Mouse (Mus musculus) lung, postnatal 0 days (tissue): ENCODE data around the gene Tnfaip8l2. TPM values are rescaled to one million over a fixed set of nuclear protein-coding genes. Genes with fewer than 3 reads are reported as not detected.
"Not testable (repeated sequence)": the region's sequence is repeated elsewhere in the genome, so short reads cannot be mapped to it uniquely, and the experiment has no call there.

Experiments
- ATAC-seq: fragments of 200-750 bp; cut with Nextera tagmentation; 2 replicates; pipeline ENCODE4 v1.8.0; 2017; ENCODE audit warnings: moderate library complexity
- DNase-seq: peaks from one replicate; pipeline ENCODE4 v3.0.0-alpha.2; 2016; ENCODE audit warnings: low spot score
- H3K27ac ChIP-seq: fragments of 300-500 bp; sonication (generic); 2 replicates; pipeline ENCODE4 v1.5.1; 2014; ENCODE audit warnings: antibody characterized with exemption, mild to moderate bottlenecking, low read length, mixed read lengths
- H3K27me3 ChIP-seq: fragments of 300-500 bp; sonication (generic); replicated peaks from 2 replicates; pipeline ENCODE4 v1.6.1; 2014; ENCODE audit warnings: low read length, mixed read lengths; ENCODE audit not compliant: insufficient read depth
- H3K36me3 ChIP-seq: fragments of 300-500 bp; sonication (generic); 2 replicates; pipeline ENCODE4 v1.6.1; 2014; ENCODE audit warnings: low read length, mixed read lengths; ENCODE audit not compliant: insufficient read depth
- H3K4me1 ChIP-seq: fragments of 300-500 bp; sonication (generic); 2 replicates; pipeline ENCODE4 v1.6.1; 2014; ENCODE audit warnings: antibody characterized with exemption, low read depth, low read length, mixed read lengths; ENCODE audit not compliant: insufficient read depth
- H3K4me2 ChIP-seq: fragments of 300-500 bp; sonication (generic); replicated peaks from 2 replicates; pipeline ENCODE4 v1.6.1; 2014; ENCODE audit warnings: low read depth, mild to moderate bottlenecking, low read length, moderate library complexity, mixed read lengths
- H3K4me3 ChIP-seq: fragments of 300-500 bp; sonication (generic); 2 replicates; pipeline ENCODE4 v1.5.1; 2014; ENCODE audit warnings: low read depth, low read length
- H3K9ac ChIP-seq: fragments of 300-500 bp; sonication (generic); replicated peaks from 2 replicates; pipeline ENCODE4 v1.6.1; 2014; ENCODE audit warnings: low read depth, mild to moderate bottlenecking
- H3K9me3 ChIP-seq: fragments of 300-500 bp; sonication (generic); 2 replicates; pipeline ENCODE4 v1.6.1; 2016; ENCODE audit warnings: low read length, mixed read lengths
- CTCF ChIP-seq: IDR thresholded peaks from 2 replicates; pipeline ENCODE4 v1.5.1; 2016; ENCODE audit warnings: antibody characterized with exemption, mild to moderate bottlenecking
- EP300 ChIP-seq: IDR thresholded peaks from 2 replicates; pipeline ENCODE4 v1.6.1; 2016; ENCODE audit warnings: antibody characterized with exemption, mild to moderate bottlenecking, control low read depth
- WGBS: fragments of 180-500 bp; shearing (Covaris S2); extraction: QIAGEN DNeasy Blood & Tissue Kit; methylation state at CpG from one replicate; pipeline ENCODE4 v1.1.7; 2014; 5-methylcytosine and 5-hydroxymethylcytosine counted together
- polyA plus RNA-seq: library from polyadenylated mRNA; unstranded; fragments of >200 nt; fragmentation: Nextera tagmentation; extraction: Ambion mirVana; gene quantifications from 2 replicates; pipeline ENCODE4 v1.2.1, GENCODE M21; 2015

Tnfaip8l2 gene
- polyA plus RNA-seq, 1 experiment from 2014 or later = 9.7 TPM

- WGBS = 81% methylated on average over 1 of the region's 1 CpGs
- Histone ChIP-seq H3K36me3 (no peaks in the 10 kb centered on the region), H3K4me3 (no peak overlapping the region), H3K9me3 (no peaks in the 10 kb centered on the region), H3K27me3 (no peaks in the 10 kb centered on the region), H3K4me2 (no peak overlapping the region), H3K9ac (no peak overlapping the region), H3K4me1 (no peaks in the 10 kb centered on the region), H3K27ac (no peak overlapping the region)
- TF ChIP-seq CTCF (no peak), EP300 (no peak)
- DNase-seq (no peak), ATAC-seq (no peak)
Measured at GRCm38 (mm10) chr3:95112760-95113159, 29.4 kb downstream of the Tnfaip8l2 start.

- H3K4me1 ChIP-seq = no peaks in the 10 kb centered on the region
- H3K36me3 ChIP-seq = no peaks in the 10 kb centered on the region
- ATAC-seq = peak; percentile 78
- peak within 1 kb of the TSS; percentile 85 for H3K27ac ChIP-seq
- H3K4me3 ChIP-seq = peak within 1 kb of the TSS; percentile 55
- TF ChIP-seq EP300 (peak; percentile 51; the same call in 1 of the 2 replicates), CTCF (no peak)
- no peaks in the 10 kb centered on the region for H3K9me3 ChIP-seq
- WGBS = under 1% methylated on average over 49 of the region's 54 CpGs
- H3K27me3 ChIP-seq = no peaks in the 10 kb centered on the region
- peak within 1 kb of the TSS; percentile 45 for H3K9ac ChIP-seq
- peak within 1 kb of the TSS; percentile 52 for H3K4me2 ChIP-seq
- peak; percentile 97 for DNase-seq
Measured at GRCm38 (mm10) chr3:95110911-95111726, 31.0 kb downstream of the Tnfaip8l2 start, which contains the start of gene Vps72. Gene Vps72 (plus strand): TSS chr3:95111022.

GRCm38 (mm10) chr3:95107898-95108297, 34.3 kb downstream of the Tnfaip8l2 start:
- Histone ChIP-seq H3K27ac (no peak overlapping the region), H3K4me1 (peaks cover 6% of the 10 kb centered on the region; the same call in 1 of the 2 replicates), H3K9ac (no peak overlapping the region), H3K36me3 (no peaks in the 10 kb centered on the region), H3K4me3 (no peak overlapping the region), H3K9me3 (no peaks in the 10 kb centered on the region), H3K27me3 (no peaks in the 10 kb centered on the region), H3K4me2 (no peak overlapping the region)
- no peak for ATAC-seq
- TF ChIP-seq CTCF (peak; percentile 59), EP300 (no peak)
- peak; percentile 64 for DNase-seq
- 53% methylated on average over 2 of the region's 2 CpGs for WGBS

- H3K27me3 ChIP-seq, H3K4me1 ChIP-seq, H3K36me3 ChIP-seq, ATAC-seq, DNase-seq, H3K9me3 ChIP-seq, H3K9ac ChIP-seq: not testable (repeated sequence)
- Histone ChIP-seq H3K27ac (0 out of 2 replicates have a peak overlapping the region, but pooled peaks have one; percentile 32), H3K4me3 (peak overlapping the region; percentile 94), H3K4me2 (peak overlapping the region; percentile 64)
Measured at GRCm38 (mm10) chr3:95107308-95107707, 34.9 kb downstream of the Tnfaip8l2 start.

- DNase-seq (peak; percentile 100), ATAC-seq (peak; percentile 89)
- TF ChIP-seq EP300 (0 out of 2 replicates have a peak, but pooled peaks have one; percentile 21), CTCF (peak; percentile 35)
- H3K9ac ChIP-seq = peak within 1 kb of the TSS; percentile 80
- peak within 1 kb of the TSS; percentile 94 for H3K4me3 ChIP-seq
- peak within 1 kb of the TSS; percentile 90 for H3K27ac ChIP-seq
- H3K4me2 ChIP-seq = peak within 1 kb of the TSS; percentile 64
- no peaks in the 10 kb centered on the region for H3K9me3 ChIP-seq
- H3K36me3 ChIP-seq = no peaks in the 10 kb centered on the region
- WGBS = under 1% methylated on average over 51 of the region's 51 CpGs
- H3K4me1 ChIP-seq = peaks cover 6% of the 10 kb centered on the region; the same call in 1 of the 2 replicates
- no peaks in the 10 kb centered on the region for H3K27me3 ChIP-seq
Measured at GRCm38 (mm10) chr3:95106338-95107117, 35.6 kb downstream of the Tnfaip8l2 start, which contains the start of gene Pip5k1a. Gene Pip5k1a (minus strand): TSS chr3:95106930.
